Mouse (Mus musculus) liver, postnatal 0 days (tissue): ENCODE results near the gene Clnk. TPM values are rescaled to one million over a fixed set of nuclear protein-coding genes. Genes with fewer than 3 reads are reported as not detected.
"Not testable (repeated sequence)": the region's sequence is repeated elsewhere in the genome, so short reads cannot be mapped to it uniquely, and the experiment has no call there.

Source experiments
- ATAC-seq: fragments of 200-750 bp; cut with Nextera tagmentation; 2 replicates; pipeline ENCODE4 v1.8.0; 2017; ENCODE audit warnings: mild to moderate bottlenecking, moderate library complexity
- DNase-seq: peaks from one replicate; pipeline ENCODE4 v3.0.0-alpha.2; 2016
- H3K27ac ChIP-seq: fragments of 300-500 bp; sonication (generic); 2 replicates; pipeline ENCODE4 v1.5.1; 2014; ENCODE audit warnings: antibody characterized with exemption, moderate library complexity, mild to moderate bottlenecking, low read depth
- H3K27me3 ChIP-seq: fragments of 300-500 bp; sonication (generic); 2 replicates; pipeline ENCODE4 v1.6.1; 2014; ENCODE audit warnings: low read length, control low read depth, mixed read lengths; ENCODE audit not compliant: insufficient read depth
- H3K36me3 ChIP-seq: fragments of 300-500 bp; sonication (generic); replicated peaks from 2 replicates; pipeline ENCODE4 v1.6.1; 2014; ENCODE audit warnings: mild to moderate bottlenecking, control low read depth, low read length, moderate library complexity, mixed read lengths; ENCODE audit not compliant: insufficient read depth
- H3K4me1 ChIP-seq: fragments of 300-500 bp; sonication (generic); 2 replicates; pipeline ENCODE4 v1.6.1; 2014; ENCODE audit warnings: antibody characterized with exemption, mild to moderate bottlenecking, control low read depth; ENCODE audit not compliant: insufficient read depth
- H3K4me2 ChIP-seq: fragments of 300-500 bp; sonication (generic); 2 replicates; pipeline ENCODE4 v1.6.1; 2014; ENCODE audit warnings: low read depth, mild to moderate bottlenecking, low read length, moderate library complexity, mixed read lengths
- H3K4me3 ChIP-seq: fragments of 300-500 bp; sonication (generic); 2 replicates; pipeline ENCODE4 v1.5.1; 2014; ENCODE audit warnings: low read depth, low read length
- H3K9ac ChIP-seq: fragments of 300-500 bp; sonication (generic); replicated peaks from 2 replicates; pipeline ENCODE4 v1.6.1; 2014; ENCODE audit warnings: mild to moderate bottlenecking, moderate library complexity
- H3K9me3 ChIP-seq: fragments of 300-500 bp; sonication (generic); 2 replicates; pipeline ENCODE4 v1.6.1; 2016; ENCODE audit warnings: mild to moderate bottlenecking, control low read depth, low read length, mixed read lengths
- CTCF ChIP-seq: sonication (generic); IDR thresholded peaks from 2 replicates; pipeline ENCODE4 v1.5.1; 2016; ENCODE audit warnings: antibody characterized with exemption, low read depth
- EP300 ChIP-seq: IDR thresholded peaks from 2 replicates; pipeline ENCODE4 v1.6.1; 2016; ENCODE audit warnings: antibody characterized with exemption, low read depth, mild to moderate bottlenecking
- WGBS: fragments of 180-500 bp; shearing (Covaris S2); extraction: QIAGEN DNeasy Blood & Tissue Kit; methylation state at CpG from one replicate; pipeline ENCODE4 v1.1.7; 2014; ENCODE audit not compliant: insufficient replicate concordance; 5-methylcytosine and 5-hydroxymethylcytosine counted together
- polyA plus RNA-seq: library from polyadenylated mRNA; unstranded; fragments of >200 nt; fragmentation: Nextera tagmentation; extraction: Ambion mirVana; gene quantifications from 2 replicates; pipeline ENCODE4 v1.2.1, GENCODE M21; 2015

The Clnk gene
- polyA plus RNA-seq, 1 experiment from 2014 or later = 0.12 TPM

- TF ChIP-seq EP300 (no peak), CTCF (no peak)
- Histone ChIP-seq H3K9me3 (no peaks in the 10 kb centered on the region), H3K36me3 (no peaks in the 10 kb centered on the region), H3K4me2 (no peak overlapping the region), H3K9ac (no peak overlapping the region), H3K27me3 (no peaks in the 10 kb centered on the region), H3K4me3 (no peak overlapping the region), H3K27ac (no peak overlapping the region), H3K4me1 (no peaks in the 10 kb centered on the region)
- DNase-seq = no peak
- WGBS = 72% methylated on average over 2 of the region's 2 CpGs
- ATAC-seq = no peak
Measured at GRCm38 (mm10) chr5:38886623-38887275, 10.1 kb upstream of the Clnk start.

- DNase-seq, H3K27me3 ChIP-seq, H3K36me3 ChIP-seq, H3K4me3 ChIP-seq, H3K4me2 ChIP-seq, H3K4me1 ChIP-seq, H3K27ac ChIP-seq, ATAC-seq, H3K9ac ChIP-seq, H3K9me3 ChIP-seq: not testable (repeated sequence)
- WGBS = 63% methylated on average over 1 of the region's 1 CpGs
Measured at GRCm38 (mm10) chr5:38882635-38883034, 6.0 kb upstream of the Clnk start.

GRCm38 (mm10) chr5:38881728-38882620 lies 5.4 kb upstream of the Clnk start:
- Histone ChIP-seq H3K4me2 (no peak overlapping the region), H3K9ac (no peak overlapping the region), H3K9me3 (no peaks in the 10 kb centered on the region), H3K27ac (no peak overlapping the region), H3K27me3 (no peaks in the 10 kb centered on the region), H3K4me3 (no peak overlapping the region), H3K36me3 (no peaks in the 10 kb centered on the region), H3K4me1 (no peaks in the 10 kb centered on the region)
- TF ChIP-seq EP300 (no peak), CTCF (no peak)
- WGBS = 71% methylated on average over 4 of the region's 4 CpGs
- DNase-seq (no peak), ATAC-seq (no peak)

GRCm38 (mm10) chr5:38881416-38881727 lies 4.8 kb upstream of the Clnk start:
- no peak overlapping the region for H3K9ac ChIP-seq
- no peaks in the 10 kb centered on the region for H3K36me3 ChIP-seq
- H3K27ac ChIP-seq = no peak overlapping the region
- no peaks in the 10 kb centered on the region for H3K27me3 ChIP-seq
- TF ChIP-seq CTCF (no peak), EP300 (no peak)
- H3K9me3 ChIP-seq = no peaks in the 10 kb centered on the region
- no peak overlapping the region for H3K4me2 ChIP-seq
- H3K4me3 ChIP-seq = no peak overlapping the region
- DNase-seq (no peak), ATAC-seq (no peak)
- WGBS = 70% methylated on average over 1 of the region's 1 CpGs
- no peaks in the 10 kb centered on the region for H3K4me1 ChIP-seq

GRCm38 (mm10) chr5:38879989-38880706 lies 3.5 kb upstream of the Clnk start:
- no peak for ATAC-seq

GRCm38 (mm10) chr5:38875403-38875802 lies 1.2 kb downstream of the Clnk start:
- Histone ChIP-seq H3K36me3 (no peaks in the 10 kb centered on the region), H3K4me1 (no peaks in the 10 kb centered on the region), H3K9ac (no peak overlapping the region), H3K4me3 (no peak overlapping the region), H3K27ac (no peak overlapping the region), H3K4me2 (no peak overlapping the region), H3K27me3 (no peaks in the 10 kb centered on the region), H3K9me3 (no peaks in the 10 kb centered on the region)
- TF ChIP-seq CTCF (no peak), EP300 (no peak)
- WGBS = 71% methylated on average over 3 of the region's 3 CpGs
- no peak for ATAC-seq
- DNase-seq = no peak

More at GRCm38 (mm10) chr5:38879989-38880706, 3.5 kb upstream of the Clnk start:
- Histone ChIP-seq H3K4me3 (no peak overlapping the region), H3K9ac (no peak overlapping the region), H3K27me3 (no peaks in the 10 kb centered on the region), H3K36me3 (no peaks in the 10 kb centered on the region), H3K4me1 (no peaks in the 10 kb centered on the region), H3K4me2 (no peak overlapping the region), H3K27ac (no peak overlapping the region), H3K9me3 (no peaks in the 10 kb centered on the region)
- DNase-seq = no peak
- TF ChIP-seq CTCF (no peak), EP300 (no peak)
- WGBS = 45% methylated on average over 11 of the region's 11 CpGs
